Mouse (Mus musculus): ENCODE data around the gene Shc2.

The Shc2 gene

DNA sequence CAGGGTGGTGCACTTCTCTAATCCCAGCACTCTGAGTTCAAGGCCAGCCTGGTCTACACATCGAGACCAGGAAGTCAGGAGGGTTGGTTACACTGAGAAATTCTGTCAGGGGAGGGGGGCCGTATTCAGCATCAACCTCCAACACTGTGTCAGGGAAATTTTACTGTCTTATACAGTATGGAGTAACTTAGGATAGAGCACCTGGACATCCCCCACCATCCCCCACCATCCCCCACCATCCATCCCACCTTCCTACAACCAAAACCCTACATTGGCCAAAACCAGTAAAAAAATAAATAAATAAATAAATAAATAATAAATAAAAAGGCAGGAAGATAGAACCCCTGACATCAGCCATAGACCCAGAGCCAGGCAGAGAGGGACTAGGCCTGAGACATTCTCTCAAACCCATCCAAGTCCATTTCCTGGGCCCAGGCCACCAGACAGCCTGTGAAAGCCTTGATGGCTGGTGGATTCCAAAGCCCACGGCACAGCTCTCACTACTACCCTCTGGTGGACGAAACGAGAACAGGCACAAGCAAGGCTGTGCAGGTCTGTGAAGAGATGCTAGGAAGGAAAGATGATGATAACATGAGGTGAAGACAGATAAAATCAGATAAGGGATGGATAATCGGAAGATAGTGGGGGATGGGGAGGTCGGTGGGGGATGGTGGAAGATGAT, 11.5 kb upstream of the Shc2 start:
- TF ChIP-seq GATA4 (IDR thresholded peaks at IDR 0.05; ENCODE audit: insufficient replicate concordance, low read length) = no peak

GRCm38 (mm10) chr10:79645711-79646110, 8.0 kb upstream of the Shc2 start, which contains the start of gene Odf3l2:
Gene Odf3l2, minus strand, starts transcription at chr10:79645738.
- TF ChIP-seq GATA4 (IDR thresholded peaks at IDR 0.05; ENCODE audit: insufficient replicate concordance, low read length) = no peak

DNA sequence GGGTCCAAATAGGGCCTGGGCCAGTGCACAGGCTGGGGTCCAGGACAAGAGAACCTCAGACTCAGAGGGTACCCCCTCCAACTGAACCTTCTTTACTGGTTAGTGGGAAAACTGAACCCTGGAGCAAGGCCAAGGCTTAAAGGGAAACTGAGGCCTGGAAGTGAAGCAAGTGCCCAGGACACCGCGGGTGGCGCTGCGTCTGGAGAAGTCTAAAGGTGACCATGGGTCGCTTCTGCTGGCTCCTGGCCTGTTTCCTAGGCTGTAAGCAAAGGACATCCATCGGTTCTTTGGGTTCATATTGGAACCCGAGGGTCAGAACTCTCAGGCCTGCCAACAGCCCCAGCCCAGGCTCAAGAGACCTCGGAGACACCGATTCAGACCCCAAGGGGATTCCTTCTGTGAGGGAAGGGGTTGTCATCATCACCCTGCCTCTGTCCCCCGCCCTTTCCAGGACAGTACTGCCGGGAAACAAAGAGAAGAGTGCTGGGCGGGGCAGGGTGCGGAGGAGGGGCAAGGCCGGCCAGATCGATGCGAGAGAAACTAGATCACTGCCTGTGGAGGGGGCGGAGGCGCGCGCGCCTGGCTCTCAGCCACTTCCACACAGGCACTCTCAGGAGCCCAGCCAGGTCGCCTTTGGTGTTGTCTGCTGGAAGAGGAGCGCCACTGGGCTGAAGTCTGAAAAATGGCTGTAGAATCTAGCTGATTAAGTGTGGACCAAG, 927 bp upstream of the Shc2 start:
- no peak for TF ChIP-seq GATA4 (IDR thresholded peaks at IDR 0.05; ENCODE audit: insufficient replicate concordance, low read length)

DNA sequence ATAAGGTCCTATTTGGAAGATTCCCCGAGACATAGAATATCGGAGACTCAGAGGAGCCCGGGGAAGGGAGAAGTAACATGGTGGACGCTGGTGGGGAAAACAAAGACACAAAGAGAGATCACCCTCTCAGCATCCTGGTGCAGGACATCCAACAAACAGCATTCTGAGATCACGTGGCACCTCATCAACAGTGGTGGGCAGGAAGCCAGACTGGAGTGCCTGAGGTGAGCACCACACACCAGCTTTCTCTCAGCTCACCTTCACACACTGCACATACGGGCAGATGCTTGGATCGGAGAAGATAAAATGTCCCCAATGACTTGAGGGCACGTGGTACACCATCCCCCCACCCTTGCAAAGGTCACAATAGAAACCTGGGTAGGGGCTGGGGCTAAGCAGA, 1.4 kb downstream of the Shc2 start:
- TF ChIP-seq GATA4 (IDR thresholded peaks at IDR 0.05; ENCODE audit: insufficient replicate concordance, low read length) = no peak

DNA sequence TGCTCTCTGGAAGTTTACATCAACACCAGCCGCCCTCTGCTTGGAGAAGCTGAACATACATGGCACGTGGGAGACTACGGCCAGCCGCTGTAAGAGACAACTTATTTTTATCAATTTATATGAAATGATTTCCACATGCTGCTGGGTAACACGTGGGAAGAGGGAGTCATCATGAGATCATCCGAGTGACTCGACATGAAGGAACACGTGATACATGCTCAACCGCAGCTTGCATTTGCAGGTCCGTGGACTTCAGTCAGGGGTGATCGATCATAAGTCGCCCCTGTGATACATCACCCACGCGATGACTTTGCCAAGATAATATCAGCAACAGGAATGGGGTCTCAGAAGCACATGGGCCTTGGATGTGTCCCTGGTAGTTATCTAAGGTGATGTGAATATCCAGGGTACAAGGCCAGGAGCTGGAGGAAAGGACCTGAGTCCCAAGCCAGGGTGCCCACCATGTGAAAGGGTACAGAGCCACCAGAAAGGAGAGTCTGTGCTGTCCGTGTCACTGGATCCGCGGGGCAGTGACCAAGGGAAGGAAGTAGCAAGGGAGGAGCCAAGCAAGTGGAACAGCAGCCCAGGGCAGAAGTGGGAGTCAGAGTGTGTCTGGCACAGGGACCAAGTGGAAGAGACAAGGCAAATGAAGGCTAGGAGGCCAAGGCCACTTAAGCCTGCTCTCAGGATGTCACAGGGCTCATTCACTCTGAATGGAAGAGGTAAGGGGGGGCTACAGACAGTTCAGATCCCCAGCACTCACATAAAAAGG, 4.5 kb downstream of the Shc2 start:
- TF ChIP-seq GATA4 (IDR thresholded peaks at IDR 0.05; ENCODE audit: insufficient replicate concordance, low read length) = no peak

GRCm38 (mm10) chr10:79631432-79631831, 6.3 kb downstream of the Shc2 start:
- no peak for TF ChIP-seq GATA4 (IDR thresholded peaks at IDR 0.05; ENCODE audit: insufficient replicate concordance, low read length)

- no peak for TF ChIP-seq GATA4 (IDR thresholded peaks at IDR 0.05; ENCODE audit: insufficient replicate concordance, low read length)
Observed at GRCm38 (mm10) chr10:79628377-79628776, 9.3 kb downstream of the Shc2 start.

DNA sequence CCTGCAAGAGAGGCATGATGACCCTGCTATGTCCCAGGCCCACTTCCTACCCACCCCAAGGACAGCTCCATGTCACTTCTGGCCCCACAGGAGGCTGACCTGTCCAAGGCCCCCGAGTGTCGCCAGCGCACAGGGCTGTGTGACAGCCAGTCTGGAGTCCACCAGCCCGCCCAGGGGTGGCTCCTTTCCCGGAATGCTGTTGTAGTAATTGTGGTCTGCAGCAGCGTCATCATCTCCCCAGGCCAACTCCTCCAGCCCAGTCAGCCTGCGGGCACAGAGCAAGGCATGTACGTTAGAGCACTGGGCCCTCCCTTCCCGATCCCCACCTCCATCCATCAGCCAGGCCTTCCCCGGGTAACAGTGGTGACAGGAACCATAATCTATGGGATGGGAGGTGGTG, 11.6 kb downstream of the Shc2 start:
- no peak for TF ChIP-seq GATA4 (IDR thresholded peaks at IDR 0.05; ENCODE audit: insufficient replicate concordance, low read length)

DNA sequence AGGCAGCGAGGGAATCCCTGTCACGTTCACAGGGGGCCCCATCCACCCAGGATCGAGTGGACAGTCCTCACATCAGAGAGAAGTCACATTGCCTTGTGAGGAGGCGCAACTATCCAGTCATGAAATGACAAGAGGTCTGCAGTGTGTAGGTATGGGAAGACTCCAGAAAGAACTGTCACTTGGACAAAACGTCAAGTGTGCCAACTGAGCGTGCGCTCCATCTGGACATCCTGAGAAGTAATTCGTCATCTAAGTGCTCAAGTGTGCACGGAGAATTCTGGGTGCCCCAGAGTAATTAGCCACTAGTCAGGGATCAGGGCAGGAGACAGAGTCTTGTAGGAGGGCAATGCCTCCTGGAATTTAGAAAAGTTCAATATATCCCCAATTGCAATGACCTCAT, 12.3 kb downstream of the Shc2 start:
- TF ChIP-seq GATA4 (IDR thresholded peaks at IDR 0.05; ENCODE audit: insufficient replicate concordance, low read length) = no peak

DNA sequence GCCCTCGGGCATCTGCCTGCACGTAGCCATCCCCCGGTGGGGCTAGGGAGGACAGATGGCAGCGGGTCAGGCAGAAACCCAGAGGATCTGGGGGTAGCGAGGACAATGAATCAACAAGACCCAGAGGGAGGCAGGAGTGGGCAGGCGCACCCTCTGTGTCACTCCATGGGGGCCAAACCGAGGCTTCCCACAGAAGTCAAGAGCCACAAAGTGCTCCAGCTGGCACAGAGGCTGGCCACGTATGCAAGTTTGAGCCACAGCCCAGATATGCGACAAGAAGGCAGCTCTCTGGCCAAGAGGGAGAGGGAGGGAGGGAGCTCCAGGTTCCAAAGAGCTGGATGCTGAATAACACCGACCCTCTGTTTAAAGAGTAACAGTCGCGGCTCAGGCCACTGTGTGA, 13.8 kb downstream of the Shc2 start:
- no peak for TF ChIP-seq GATA4 (IDR thresholded peaks at IDR 0.05; ENCODE audit: insufficient replicate concordance, low read length)

DNA sequence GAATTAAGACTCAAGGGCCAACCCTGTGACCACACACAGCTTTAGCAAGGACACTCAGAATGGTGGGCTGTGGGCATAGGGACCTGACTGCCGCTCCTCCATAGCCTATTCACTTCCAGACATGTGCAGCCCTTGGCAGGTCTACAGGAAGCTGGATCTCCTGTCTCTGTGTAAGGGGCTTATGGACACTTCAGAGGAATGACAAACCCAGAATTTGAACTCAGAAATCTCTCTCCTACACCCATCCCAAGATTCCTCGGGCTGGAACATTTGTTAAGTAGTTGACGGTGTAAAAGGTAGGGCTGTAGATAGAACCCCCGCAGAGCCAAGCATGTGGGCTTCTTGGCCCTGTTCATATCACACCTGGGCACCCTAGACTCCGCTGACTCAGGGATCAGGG, 21.3 kb downstream of the Shc2 start:
- TF ChIP-seq GATA4 (IDR thresholded peaks at IDR 0.05; ENCODE audit: insufficient replicate concordance, low read length) = no peak

DNA sequence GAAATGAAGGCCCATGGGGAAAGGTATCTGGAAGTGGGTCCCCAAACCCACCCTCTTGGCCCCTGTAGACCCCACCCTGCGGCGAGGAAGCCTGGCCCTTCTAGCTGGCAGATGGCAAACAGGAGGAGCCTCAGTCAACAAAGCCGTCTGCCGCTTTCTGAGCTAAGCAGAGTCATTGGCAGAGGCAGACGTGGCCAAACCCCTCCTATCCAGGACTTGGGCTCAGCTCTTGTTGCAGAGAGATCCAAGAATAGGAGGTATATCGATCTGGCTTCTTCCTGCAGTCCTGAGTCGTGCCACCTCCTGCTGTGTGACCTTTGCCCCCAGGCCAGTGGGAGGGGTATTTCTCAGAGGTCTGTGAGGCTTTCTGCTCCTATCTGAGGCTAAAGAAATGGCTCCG, 21.9 kb downstream of the Shc2 start:
- TF ChIP-seq GATA4 (IDR thresholded peaks at IDR 0.05; ENCODE audit: insufficient replicate concordance, low read length) = no peak

DNA sequence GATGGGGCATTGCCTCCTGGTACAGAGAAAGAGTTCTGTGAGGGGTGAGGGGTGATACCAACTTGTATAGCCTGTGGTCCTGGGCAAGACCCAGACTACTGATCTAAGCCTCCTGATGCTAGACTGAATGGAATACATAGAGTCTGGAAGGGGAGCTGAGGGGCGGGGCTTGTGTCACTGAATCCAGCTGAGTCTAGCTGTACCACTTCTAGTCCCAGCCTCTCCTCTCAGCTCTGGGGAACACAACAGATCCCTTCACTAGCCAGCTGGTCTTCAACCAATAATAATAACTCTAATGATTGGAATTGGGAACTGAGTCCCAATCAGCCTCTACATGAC, 23.4 kb downstream of the Shc2 start:
- TF ChIP-seq GATA4 (IDR thresholded peaks at IDR 0.05; ENCODE audit: insufficient replicate concordance, low read length) = no peak

GRCm38 (mm10) chr10:79613578-79614304, 24.0 kb downstream of the Shc2 start, which contains the start of gene C2cd4c:
Gene C2cd4c, minus strand, starts transcription at chr10:79614025.
- TF ChIP-seq GATA4 (IDR thresholded peaks at IDR 0.05; ENCODE audit: insufficient replicate concordance, low read length) = no peak
